Mouse (Mus musculus) cerebellum, postnatal 10 days (tissue): ENCODE data around the gene Tead4.
"Not testable (repeated sequence)": the region's sequence is repeated elsewhere in the genome, so short reads cannot be mapped to it uniquely, and the experiment has no call there.

ENCODE experiments used
- DNase-seq, 2 experiments: peaks; one replicate each; pipeline ENCODE4 v3.0.0; 2021; ENCODE audit warnings: mixed read lengths in 2 of 2

The Tead4 gene

DNA sequence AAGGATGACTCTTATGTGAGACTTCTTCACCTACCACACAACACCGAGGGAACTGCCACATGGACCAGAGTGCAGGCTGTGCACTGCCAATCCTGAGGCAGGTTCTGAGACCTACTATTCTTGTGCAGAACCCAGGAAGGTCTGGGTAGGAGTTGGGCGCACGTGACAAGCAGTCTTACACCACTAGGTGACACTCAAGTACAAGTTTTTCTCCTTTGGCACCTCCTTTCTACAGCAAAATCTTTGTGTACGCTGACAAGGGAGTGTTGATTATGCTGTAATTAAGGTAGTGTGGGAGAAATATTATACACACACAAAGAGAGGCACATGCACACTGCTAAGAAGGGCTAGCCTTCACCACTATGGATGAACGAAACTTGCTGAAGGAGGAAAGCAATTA, 66.4 kb downstream of the Tead4 start:
- peak; percentile 67 to 74 for DNase-seq

DNA sequence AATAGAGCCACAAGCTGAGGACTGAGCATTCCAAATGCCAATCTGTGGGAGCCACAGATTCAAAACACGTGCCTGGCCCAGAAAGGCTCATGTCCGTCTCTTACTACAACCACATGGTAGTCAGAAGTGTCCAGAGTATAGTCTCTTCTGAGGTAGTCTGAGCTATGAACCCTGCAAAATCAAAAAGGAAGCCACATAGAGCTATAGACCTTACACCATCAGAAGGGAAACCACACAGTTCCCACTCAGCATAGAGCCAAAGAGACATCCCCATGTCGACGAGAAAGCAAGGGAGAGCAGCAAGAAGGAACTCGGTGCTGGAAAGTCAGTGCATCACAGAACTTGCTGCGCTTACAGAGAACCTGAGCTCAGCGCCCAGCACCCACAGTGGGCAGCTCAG, 68.4 kb downstream of the Tead4 start:
- no peak for DNase-seq

GRCm38 (mm10) chr6:128231741-128232140, 68.9 kb downstream of the Tead4 start:
- peak; percentile 24 to 37 for DNase-seq

GRCm38 (mm10) chr6:128227438-128228017, 73.1 kb downstream of the Tead4 start:
- DNase-seq, result peak; percentile 43 to 49

DNA sequence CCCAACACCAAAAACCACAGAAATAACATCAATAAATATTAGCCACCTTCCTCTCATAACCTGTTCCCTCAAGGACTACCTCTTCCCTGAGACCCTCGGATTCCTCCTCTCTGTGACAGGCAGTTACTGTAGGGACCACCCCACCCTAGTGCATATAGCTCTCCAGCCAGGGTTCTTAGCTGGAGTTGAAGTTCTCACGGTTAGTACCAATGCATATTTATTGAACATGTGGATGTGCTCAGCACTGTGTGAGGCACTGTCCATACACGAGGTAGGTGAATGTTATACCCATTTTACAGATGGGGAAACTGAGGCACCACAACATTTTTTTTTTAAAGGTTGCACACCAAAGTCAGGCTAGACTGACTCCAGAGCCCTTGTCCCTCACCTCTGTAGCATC, 73.7 kb downstream of the Tead4 start:
- DNase-seq, result no peak

GRCm38 (mm10) chr6:128225846-128226176, 74.8 kb downstream of the Tead4 start:
- no peak for DNase-seq

DNA sequence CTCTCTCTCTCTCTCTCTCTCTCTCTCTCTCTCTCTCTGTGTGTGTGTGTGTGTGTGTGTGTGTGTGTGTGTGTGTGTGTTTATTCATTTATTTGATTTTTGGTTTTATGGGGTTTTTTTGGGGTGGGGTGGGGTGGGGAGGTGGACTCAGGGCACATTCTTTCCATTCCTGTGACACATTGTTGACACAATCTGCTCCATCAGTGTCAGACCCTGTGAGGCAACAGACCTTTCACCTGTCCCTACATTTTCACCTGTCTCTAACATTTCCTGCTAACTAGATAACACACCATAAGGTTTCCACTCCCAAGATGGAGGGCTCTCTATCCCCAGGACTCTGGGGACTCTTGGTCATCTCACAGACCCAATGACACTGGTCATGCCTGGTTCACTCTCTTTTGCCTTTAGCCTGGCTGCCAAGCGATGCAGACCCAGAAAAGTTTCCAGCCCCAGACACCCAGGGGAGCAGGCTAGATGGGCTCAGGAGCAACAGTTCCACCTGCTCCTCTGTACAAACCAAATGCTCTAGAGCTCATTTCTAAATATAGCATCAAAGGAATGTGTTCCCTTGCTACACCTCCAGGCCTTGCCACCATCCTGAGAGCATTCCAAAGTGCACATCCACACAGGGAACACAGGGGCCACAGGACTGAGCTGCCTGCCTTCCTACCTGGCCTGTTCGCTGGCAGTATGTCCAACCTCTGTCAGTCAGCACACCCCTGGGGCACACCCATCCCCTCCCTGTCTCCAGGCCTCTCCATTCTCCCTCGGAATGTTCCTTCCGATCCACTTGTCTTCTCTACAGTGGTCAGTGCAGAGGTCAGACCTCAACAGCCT, 75.4 kb downstream of the Tead4 start:
- DNase-seq, result no peak

DNA sequence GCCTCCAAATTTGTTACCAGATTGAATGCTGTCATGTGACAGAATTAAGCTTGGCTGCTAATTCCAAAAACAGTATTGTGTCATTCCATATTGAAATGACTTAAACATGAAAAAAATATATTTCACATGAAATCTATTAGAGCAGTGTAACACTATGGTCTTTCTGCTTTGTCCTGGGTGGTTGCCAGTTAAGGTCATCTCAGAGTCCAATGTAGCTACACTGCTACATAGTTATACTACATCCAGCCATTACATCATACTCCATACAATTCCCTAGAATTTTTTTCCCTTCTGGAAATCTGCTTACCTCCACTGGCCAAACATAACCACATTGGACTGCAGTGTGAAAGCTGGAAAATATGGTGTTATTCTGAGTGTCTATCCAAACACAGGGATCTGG, 77.5 kb downstream of the Tead4 start:
- DNase-seq, result no peak

DNA sequence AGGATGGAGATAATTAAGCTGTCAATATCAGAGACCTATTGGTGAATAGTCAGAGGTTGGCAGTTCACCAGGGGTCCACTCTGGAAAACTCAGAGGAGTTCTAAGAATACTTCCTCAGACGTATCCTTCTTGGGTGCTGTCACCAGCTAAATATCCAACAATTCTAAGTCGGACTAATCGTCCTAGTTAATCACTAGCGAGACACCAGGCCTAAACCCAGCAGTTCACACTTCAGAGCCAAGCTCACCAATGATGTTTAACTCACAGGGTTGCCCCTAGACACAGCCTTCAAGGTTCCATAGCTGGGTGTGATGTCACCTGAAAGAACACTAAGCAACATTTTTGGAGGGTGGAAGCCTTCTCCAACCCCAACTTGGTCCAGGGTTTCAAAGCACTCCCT, 85.6 kb downstream of the Tead4 start:
- not testable (repeated sequence) for DNase-seq

DNA sequence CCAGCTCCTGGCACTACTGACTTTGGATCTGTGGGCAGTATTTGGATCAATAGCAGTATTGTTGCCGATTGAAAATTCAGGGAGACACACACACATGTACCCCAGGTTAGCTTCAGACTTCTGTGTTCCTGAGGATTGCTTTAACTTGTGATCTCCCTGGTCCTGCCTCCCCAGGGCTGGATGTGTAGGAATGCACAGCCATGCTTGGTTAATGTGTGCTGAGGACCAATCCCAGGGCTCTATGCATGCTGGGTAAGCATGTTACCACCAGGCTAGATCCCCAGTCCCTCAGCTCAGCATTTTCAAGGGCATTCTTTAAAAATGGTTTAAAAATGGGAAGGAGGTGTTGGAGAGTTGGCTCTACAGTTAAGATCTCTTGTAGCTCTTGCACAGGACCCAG, 91.4 kb downstream of the Tead4 start:
- DNase-seq, result not testable (repeated sequence)

- DNase-seq, result no peak
These were observed 92.0 kb downstream of the Tead4 start for GRCm38 (mm10) chr6:128208491-128209170.

- no peak for DNase-seq
These were observed 97.1 kb downstream of the Tead4 start for GRCm38 (mm10) chr6:128203557-128203956.

DNA sequence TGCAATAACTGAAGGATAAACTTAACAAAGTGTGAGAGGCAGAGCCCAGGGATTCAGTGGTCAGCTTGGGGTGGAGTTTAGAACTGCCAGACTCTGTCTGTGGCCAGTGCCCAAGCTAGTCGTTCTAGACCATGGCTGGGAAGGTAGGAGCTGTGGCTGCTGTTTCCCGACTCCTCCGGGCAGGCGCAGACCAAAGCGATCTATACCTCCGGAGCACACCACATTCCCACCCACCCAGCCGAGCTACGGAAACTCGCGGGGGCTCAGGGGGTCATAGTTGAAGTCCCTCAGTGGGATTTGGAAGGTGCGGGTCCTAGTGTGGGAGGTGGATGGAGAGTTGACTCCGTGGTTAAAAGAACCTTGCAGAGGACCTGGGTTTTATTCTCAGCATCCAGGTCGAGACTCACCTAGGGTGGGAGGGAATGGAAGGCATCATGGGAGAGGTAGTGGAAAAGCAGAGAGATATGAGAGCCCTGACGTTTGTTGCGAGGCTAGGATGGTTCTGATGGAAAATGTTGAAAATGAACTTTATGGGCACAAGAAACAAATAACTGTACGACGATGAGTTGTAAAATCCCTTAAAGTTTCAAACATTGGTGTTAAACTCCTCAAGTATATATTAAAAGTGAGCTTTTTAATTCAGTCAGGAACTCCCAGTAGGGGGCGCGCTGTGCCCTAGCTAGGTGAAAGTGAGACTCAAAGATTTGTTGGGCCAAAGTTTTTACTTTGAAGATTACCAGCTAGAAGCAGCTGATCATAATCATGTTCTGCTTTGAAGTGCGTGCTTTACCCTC, 99.6 kb downstream of the Tead4 start:
- peak; percentile 83 to 84 for DNase-seq

DNA sequence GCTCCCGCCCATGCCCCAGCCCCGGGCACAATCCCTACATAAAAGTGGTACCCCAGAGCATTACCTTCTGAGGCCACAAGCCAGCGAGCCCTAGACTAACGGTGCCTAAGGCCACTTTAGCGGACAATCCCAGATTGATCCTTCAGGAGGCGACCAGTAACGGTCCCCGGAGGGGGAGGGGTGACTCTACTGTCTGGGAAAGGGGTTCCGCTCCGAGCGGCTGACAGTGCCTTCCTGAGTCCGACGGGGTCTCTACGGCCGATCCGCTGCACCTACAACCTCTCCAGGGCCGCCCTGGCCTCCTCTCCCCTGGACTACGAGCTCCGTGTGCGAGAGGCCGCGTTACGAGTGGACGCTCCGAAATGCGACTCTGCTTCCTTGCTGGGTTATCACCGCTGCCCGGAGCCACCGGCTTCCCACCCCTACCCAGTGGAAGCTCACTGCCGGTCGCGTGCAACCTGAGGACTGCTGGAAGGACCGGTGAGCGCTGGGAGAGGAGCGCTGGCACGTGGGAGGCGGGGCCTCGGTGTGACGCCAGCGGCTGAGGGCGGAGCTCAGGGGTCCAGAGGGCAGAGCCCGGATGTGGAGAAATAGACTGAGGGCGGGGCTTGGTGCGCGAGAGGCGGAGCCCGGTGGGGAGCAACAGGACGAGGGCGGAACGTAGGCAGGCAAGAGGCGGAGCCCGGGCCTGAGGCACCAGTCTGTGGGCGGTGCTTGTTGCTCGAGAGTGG, 100.3 kb downstream of the Tead4 start:
- DNase-seq, result peak; percentile 99 to 100

DNA sequence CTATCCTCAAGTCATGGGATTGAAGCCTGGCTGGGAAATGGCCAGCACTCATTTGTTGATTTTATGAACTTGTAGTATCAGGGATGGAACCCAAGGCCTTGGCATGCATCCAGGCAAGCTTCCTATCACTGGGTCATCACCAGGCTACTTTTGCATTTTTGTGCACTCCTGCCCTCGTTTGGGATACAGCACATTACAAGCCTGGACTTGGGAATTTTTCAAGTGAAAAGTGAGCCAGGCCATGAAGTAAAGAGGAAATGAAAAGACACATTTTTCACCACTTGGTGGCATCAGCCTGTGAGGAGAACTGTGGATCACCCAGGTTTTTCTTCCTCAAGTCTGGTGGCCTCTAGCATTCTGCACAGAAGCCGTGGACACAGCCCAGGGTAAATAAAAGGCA, 117.1 kb downstream of the Tead4 start:
- no peak for DNase-seq

DNA sequence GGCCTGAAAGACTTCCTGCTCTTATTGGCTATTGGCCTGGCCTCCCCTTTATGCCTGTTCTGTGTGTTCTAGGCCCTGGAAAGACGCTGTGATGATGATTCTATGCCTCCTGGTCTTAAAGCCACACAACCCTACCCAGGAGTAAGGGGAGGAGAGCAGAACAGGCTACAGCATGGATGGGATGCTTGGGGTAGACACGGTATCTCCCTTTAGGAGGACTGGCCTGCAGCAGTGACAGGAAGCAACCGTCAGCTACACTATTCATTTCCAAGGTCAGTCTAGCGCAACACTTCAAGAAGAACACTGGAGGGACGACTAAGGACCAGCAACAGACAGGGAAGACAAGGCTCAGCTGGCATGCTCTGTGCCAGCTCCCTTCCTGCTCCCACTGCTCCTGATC, 119.4 kb downstream of the Tead4 start:
- DNase-seq, result no peak

- DNase-seq, result no peak
These were observed 121.0 kb downstream of the Tead4 start for GRCm38 (mm10) chr6:128179651-128180050.

DNA sequence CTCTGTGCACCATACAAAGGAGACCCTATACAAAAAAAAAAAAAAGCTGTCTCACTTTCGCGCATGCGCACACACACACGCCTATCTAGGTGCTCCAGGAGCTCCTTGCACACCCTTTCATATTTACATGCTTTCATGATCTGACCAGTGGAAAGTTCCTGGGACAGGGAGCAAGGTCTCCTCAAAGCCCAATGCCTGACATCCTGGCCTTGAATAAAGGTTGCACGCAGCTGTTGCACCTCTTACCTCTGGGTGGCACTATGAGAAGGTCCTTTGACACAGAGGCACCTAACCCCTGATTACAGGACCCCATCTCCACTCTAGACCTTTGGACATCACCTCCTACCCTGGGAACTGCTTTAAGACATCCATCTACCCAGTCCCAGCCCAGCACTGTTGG, 121.4 kb downstream of the Tead4 start:
- DNase-seq, result no peak

DNA sequence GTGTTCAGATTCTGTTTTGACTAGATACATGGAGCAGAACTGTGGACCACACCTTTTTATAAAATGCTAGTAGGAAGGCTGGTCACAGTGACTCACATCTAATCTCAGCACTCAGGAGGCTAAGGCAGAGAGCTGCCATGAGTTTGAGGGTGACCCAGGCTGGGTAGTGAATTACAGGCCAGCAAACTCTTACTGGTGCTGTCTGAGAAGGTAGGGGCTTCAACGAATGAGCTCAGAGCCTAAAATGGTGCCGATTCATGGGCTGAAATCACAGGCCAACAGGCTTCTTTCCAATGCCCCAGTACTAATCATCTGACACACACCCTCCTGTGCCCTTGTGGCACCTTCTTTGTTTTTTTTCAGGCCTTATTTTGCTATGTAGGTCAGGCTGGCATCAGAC, 121.9 kb downstream of the Tead4 start:
- no peak for DNase-seq
